Mouse (Mus musculus) lung, postnatal 36 days (tissue): ENCODE data around the gene Fgb.

Experiments used
- DNase-seq: peaks from one replicate; pipeline ENCODE4 v3.0.0; 2022; ENCODE audit warnings: mixed read lengths

The Fgb gene

GRCm38 (mm10) chr3:83025475-83026301 lies 24.0 kb downstream of the Fgb start, which contains the start of gene Fga:
Gene Fga, plus strand, starts transcription at chr3:83026076.
- DNase-seq, result no peak

GRCm38 (mm10) chr3:83025036-83025435 lies 24.6 kb downstream of the Fgb start:
- no peak for DNase-seq

- no peak for DNase-seq
Observed at GRCm38 (mm10) chr3:83021176-83021575, 28.5 kb downstream of the Fgb start.

GRCm38 (mm10) chr3:83020387-83020786 lies 29.3 kb downstream of the Fgb start:
- DNase-seq, result no peak

GRCm38 (mm10) chr3:83016236-83016635 lies 33.4 kb downstream of the Fgb start:
- no peak for DNase-seq

GRCm38 (mm10) chr3:83013951-83014350 lies 35.7 kb downstream of the Fgb start:
- no peak for DNase-seq

GRCm38 (mm10) chr3:83012636-83013035 lies 37.0 kb downstream of the Fgb start:
- no peak for DNase-seq

GRCm38 (mm10) chr3:83011565-83011964 lies 38.1 kb downstream of the Fgb start:
- no peak for DNase-seq

GRCm38 (mm10) chr3:83011136-83011535 lies 38.5 kb downstream of the Fgb start:
- no peak for DNase-seq

- no peak for DNase-seq
Observed at GRCm38 (mm10) chr3:83010291-83010690, 39.4 kb downstream of the Fgb start.

GRCm38 (mm10) chr3:83007557-83007956 lies 42.1 kb downstream of the Fgb start, which contains the start of gene Fgg:
Gene Fgg, plus strand, starts transcription at chr3:83007724.
- DNase-seq, result no peak

- DNase-seq, result no peak
Observed at GRCm38 (mm10) chr3:83004801-83005200, 44.9 kb downstream of the Fgb start.

- no peak for DNase-seq
Observed at GRCm38 (mm10) chr3:83003068-83003467, 46.6 kb downstream of the Fgb start.

- peak; percentile 47 for DNase-seq
Observed at GRCm38 (mm10) chr3:83002191-83002590, 47.5 kb downstream of the Fgb start.

- no peak for DNase-seq
Observed at GRCm38 (mm10) chr3:82999995-83000394, 49.7 kb downstream of the Fgb start.

GRCm38 (mm10) chr3:82998772-82999463 lies 50.7 kb downstream of the Fgb start:
- peak; percentile 89 for DNase-seq

GRCm38 (mm10) chr3:82996656-82997055 lies 53.0 kb downstream of the Fgb start:
- no peak for DNase-seq

GRCm38 (mm10) chr3:82995368-82995767 lies 54.3 kb downstream of the Fgb start:
- DNase-seq, result peak; percentile 75

GRCm38 (mm10) chr3:82992956-82993355 lies 56.7 kb downstream of the Fgb start:
- DNase-seq, result no peak

GRCm38 (mm10) chr3:82991963-82992362 lies 57.7 kb downstream of the Fgb start:
- DNase-seq, result no peak
